Mouse (Mus musculus) ovary, adult 10 weeks (tissue): ENCODE measurements around the gene Nek5. TPM values are rescaled to one million over a fixed set of nuclear protein-coding genes. Genes with fewer than 3 reads are reported as not detected.

Experiments
- polyA plus RNA-seq: library from polyadenylated mRNA; stranded (reverse); fragments of 350-450 nt; fragmentation: Illumina TruSeq; extraction: RNeasy Lipid Tissue Mini Kit (QIAGEN cat#74804); gene quantifications from one replicate; pipeline ENCODE4 v1.2.3, GENCODE M21; 2014

Nek5 gene
- polyA plus RNA-seq = 8.5 TPM

DNA sequence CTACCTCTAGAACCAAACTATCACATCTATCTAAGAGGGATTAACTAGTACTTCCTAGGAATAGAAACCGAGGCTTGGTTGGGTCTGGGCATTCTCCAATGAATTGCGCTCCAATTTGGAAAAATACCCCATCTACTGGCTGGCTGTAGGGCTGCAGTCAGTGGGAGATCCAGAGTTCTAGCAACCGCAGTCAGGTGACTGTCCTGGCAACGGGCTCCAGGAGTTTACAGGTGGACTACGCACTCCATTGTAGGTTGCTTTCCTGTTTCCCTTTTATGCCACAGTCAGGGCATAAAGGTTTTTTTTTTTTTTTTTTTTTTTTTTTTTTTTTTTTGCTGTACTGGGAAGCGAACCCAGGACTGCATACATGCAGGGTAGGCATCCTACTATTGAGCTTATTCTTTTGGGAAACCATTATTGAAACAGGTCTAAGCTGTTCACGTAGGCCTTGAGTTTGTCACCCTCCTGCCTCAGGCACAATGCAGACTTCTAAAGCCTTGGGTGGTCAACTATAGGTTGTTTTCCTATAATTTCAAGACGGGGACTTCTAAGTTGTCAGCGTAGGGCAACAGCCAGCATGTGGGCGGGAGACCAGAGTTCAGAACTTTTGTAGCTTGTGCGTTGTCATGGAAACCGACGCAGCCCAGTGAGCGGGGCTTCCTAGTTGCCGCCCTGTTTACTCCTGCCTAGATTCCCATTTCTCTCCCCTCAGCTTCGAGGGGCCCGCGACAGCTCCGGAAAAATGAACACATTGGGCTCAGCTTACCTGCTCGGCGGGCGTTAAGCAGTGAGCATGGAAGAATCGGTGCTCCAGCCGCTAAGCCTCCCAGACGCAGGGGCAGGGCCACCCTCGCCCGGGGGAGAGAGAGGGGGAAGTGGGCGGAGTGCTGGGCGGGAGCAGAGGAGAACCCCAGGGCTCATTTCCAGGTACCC is at the start of gene Nek5:
TSS of gene Nek5 (minus strand) at position 834 of the 933 bp plus-strand sequence.

DNA sequence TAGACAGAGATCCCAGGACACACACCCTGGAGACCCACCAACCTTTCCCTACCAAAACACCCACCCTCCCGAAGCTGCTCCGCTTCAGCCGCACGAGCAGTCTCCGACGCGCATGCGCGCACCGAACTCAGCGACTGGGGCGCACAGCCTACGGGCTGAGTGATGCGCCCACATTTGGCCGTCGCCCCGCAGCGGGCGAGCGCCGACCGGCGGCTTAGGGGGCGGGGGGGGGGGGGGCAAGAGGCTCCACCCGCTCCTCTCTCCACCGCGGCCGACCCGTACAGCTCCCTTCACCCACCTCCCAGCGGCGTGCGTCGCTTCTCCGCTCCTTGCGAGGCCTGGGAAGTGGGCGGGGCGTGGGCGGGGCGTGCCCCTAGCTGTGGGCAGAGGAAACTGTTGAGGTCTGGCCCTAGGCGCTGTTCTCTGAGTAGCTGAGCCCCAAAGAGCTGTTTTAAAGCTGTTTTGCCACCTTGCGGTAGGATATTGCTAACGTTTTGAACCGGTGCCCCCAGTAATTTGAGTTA is 41.3 kb upstream of the Nek5 start, which contains the start of gene Nek3:
TSS of gene Nek3 (minus strand) at position 356 of the 524 bp plus-strand sequence.

DNA sequence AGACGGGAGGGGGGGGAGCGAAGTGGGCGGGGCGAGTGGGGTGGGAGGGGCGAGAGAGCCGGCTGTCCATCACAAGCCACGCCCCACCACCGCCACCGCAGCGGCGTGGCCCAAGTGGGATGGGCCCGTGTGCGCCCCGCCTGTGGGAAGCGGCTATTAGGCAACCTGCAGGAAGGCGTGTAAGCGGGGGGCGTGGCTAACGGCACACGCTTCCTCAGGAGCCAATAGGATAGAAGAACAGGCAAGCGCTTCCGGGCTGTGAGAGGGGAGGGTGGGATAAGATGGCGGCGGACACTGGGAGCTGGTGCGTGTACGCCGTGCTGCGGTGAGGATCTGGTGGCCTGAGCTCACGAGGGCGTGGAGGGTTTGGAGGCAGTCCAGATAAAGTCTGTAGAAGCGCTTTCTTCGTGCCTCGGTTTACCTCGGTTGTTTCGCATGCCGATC is 64.4 kb downstream of the Nek5 start, which contains the start of gene Alg11:
TSS of gene Alg11 (plus strand) at position 276 of the 444 bp plus-strand sequence.

DNA sequence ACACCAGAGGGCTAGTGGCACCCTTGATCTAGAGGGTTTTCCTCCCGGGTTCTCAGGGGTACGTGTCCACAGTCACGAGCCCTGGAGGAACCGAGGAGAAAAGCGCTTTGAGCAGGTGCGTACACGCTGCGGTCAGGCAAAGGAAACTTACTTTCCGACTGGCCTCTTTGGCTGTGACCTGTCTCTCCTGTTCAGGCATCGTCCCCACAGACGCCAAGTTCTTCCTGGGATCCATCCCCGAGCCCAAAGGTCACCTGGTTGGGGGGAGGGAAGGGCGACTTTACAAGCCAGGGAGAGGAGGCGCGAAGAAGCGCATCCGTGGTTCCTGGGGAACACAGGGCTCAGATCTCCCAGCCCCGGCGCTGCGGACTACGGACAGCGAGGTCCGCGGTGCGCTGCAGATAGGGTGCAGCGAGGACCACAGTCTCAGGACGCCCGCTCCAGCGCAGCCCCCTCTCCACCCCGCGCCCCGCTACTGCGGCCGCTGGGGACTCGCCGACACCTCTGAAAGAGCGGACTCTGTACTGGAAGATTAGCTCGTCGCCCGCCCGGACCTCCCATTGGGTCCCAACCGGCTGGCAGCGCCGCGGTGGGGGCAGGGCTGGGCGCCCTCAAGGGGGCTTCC is 64.9 kb downstream of the Nek5 start, which contains the start of gene Atp7b:
TSS of gene Atp7b (minus strand) at position 485 of the 625 bp plus-strand sequence.

Other genes with a start within 250 kb of the Nek5 start
- not detected for gene Defb9, start 239.6 kb downstream of the Nek5 start, polyA plus RNA-seq
- gene Defb11, start 218.6 kb downstream of the Nek5 start, polyA plus RNA-seq = not detected
- not detected for gene Defb15, start 192.3 kb downstream of the Nek5 start, polyA plus RNA-seq
- not detected for gene Defb35, start 186.7 kb downstream of the Nek5 start, polyA plus RNA-seq
- gene Defb13, start 178.3 kb downstream of the Nek5 start, polyA plus RNA-seq = not detected
- 0.31 TPM for gene Fam90a1a, start 166.3 kb downstream of the Nek5 start, polyA plus RNA-seq
- not detected for gene Ccdc70, start 155.3 kb downstream of the Nek5 start, polyA plus RNA-seq
- gene Atp7b, start 64.7 kb downstream of the Nek5 start, polyA plus RNA-seq = not detected
- 52.7 TPM for gene Alg11, start 64.3 kb downstream of the Nek5 start, polyA plus RNA-seq
- 2.8 TPM for gene Nek3, start 41.4 kb upstream of the Nek5 start, polyA plus RNA-seq
- 39.4 TPM for gene Ckap2, start 60.8 kb upstream of the Nek5 start, polyA plus RNA-seq
- 39.3 TPM for gene Vps36, start 67.8 kb upstream of the Nek5 start, polyA plus RNA-seq
- 1.9 TPM for gene Thsd1, start 102.3 kb upstream of the Nek5 start, polyA plus RNA-seq
- not detected for gene Tpte, start 158.4 kb upstream of the Nek5 start, polyA plus RNA-seq